Mouse (Mus musculus): ENCODE data around the gene Pik3ap1.

GRCm38 (mm10) chr19:41260736-41261135 lies 124.2 kb downstream of the Pik3ap1 start:
- TF ChIP-seq CTCF (IDR thresholded peaks at IDR 0.05; ENCODE audit: low read depth, low read length): no peak
- TF ChIP-seq POLR2A (IDR thresholded peaks at IDR 0.05; ENCODE audit: borderline replicate concordance, low read depth, low read length): no peak

Measured in bone marrow macrophage, adult 2 months (primary cell).